Mouse (Mus musculus) hindbrain, embryonic 16.5 days (tissue): Measurements from ENCODE around the gene Eef1akmt2. TPM values are rescaled to one million over a fixed set of nuclear protein-coding genes. Genes with fewer than 3 reads are reported as not detected.
A peak's percentile ranks its signal among the peaks of the same experiment; 100 is the strongest.

ENCODE experiments used
- ATAC-seq: fragments of 200-750 bp; cut with Nextera tagmentation; 2 replicates; pipeline ENCODE4 v1.8.0; 2017; ENCODE audit warnings: moderate TSS enrichment, moderate library complexity
- H3K27ac ChIP-seq: fragments of 300-500 bp; sonication (generic); 2 replicates; pipeline ENCODE4 v1.5.1; 2014; ENCODE audit warnings: low read depth, mild to moderate bottlenecking, control low read depth, low read length, moderate library complexity
- H3K27me3 ChIP-seq: fragments of 300-500 bp; sonication (generic); replicated peaks from 2 replicates; pipeline ENCODE4 v1.6.1; 2014; ENCODE audit warnings: low read length; ENCODE audit not compliant: control insufficient read depth, insufficient read depth
- H3K36me3 ChIP-seq: fragments of 300-500 bp; sonication (generic); 2 replicates; pipeline ENCODE4 v1.6.1; 2014; ENCODE audit warnings: mild to moderate bottlenecking, low read length, moderate library complexity, mixed read lengths; ENCODE audit not compliant: control insufficient read depth, insufficient read depth
- H3K4me1 ChIP-seq: fragments of 300-500 bp; sonication (generic); 2 replicates; pipeline ENCODE4 v1.6.1; 2014; ENCODE audit warnings: low read depth, low read length; ENCODE audit not compliant: control insufficient read depth, insufficient read depth
- H3K4me2 ChIP-seq: fragments of 300-500 bp; sonication (generic); 2 replicates; pipeline ENCODE4 v1.6.1; 2014; ENCODE audit warnings: mild to moderate bottlenecking, low read length, control low read depth, moderate library complexity
- H3K4me3 ChIP-seq: fragments of 300-500 bp; sonication (generic); 2 replicates; pipeline ENCODE4 v1.5.1; 2014; ENCODE audit warnings: mild to moderate bottlenecking, low read length, control low read depth, moderate library complexity
- H3K9ac ChIP-seq: fragments of 300-500 bp; sonication (generic); 2 replicates; pipeline ENCODE4 v1.6.1; 2014; ENCODE audit warnings: low read depth, mild to moderate bottlenecking, control low read depth, low read length, moderate library complexity
- H3K9me3 ChIP-seq: fragments of 300-500 bp; sonication (generic); 2 replicates; pipeline ENCODE4 v1.6.1; 2014; ENCODE audit warnings: mild to moderate bottlenecking, low read length, moderate library complexity; ENCODE audit not compliant: control insufficient read depth
- WGBS: fragments of 180-500 bp; shearing (Covaris S2); extraction: QIAGEN DNeasy Blood & Tissue Kit; methylation state at CpG from one replicate; pipeline ENCODE4 v1.1.7; 2014; 5-methylcytosine and 5-hydroxymethylcytosine counted together
- polyA plus RNA-seq: library from polyadenylated mRNA; unstranded; fragments of >200 nt; fragmentation: Nextera tagmentation; extraction: Ambion mirVana; gene quantifications from 2 replicates; pipeline ENCODE4 v1.2.1, GENCODE M21; 2015

Eef1akmt2 gene
- polyA plus RNA-seq, 1 experiment from 2014 or later, result 87.6 TPM

DNA sequence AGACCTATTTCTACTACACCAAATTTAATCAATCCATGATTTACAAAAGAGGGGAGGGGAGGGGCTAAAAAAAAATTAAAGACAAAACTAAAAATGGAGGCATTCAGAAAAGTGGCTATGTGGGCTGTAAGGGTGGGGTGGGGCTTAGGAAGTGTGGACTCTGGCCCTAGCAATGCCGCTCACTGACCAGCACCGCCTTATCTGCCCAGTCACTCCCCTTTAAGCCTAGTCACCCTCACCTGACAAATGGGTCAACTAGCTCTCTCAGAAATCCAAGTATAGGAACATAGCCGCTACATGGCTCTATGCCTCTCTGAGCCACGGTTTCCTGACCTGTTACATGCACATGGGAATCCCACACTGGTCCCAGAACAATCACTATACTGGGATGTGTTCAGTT lies 65.5 kb downstream of the Eef1akmt2 start:
- Histone ChIP-seq H3K4me3 (no peak overlapping the region), H3K4me1 (peaks cover 19% of the 10 kb centered on the region), H3K9ac (no peak overlapping the region), H3K27ac (no peak overlapping the region), H3K36me3 (no peaks in the 10 kb centered on the region), H3K27me3 (no peaks in the 10 kb centered on the region), H3K9me3 (no peaks in the 10 kb centered on the region), H3K4me2 (no peak overlapping the region)
- WGBS, result 97% methylated on average over 4 of the region's 4 CpGs
- no peak for ATAC-seq

DNA sequence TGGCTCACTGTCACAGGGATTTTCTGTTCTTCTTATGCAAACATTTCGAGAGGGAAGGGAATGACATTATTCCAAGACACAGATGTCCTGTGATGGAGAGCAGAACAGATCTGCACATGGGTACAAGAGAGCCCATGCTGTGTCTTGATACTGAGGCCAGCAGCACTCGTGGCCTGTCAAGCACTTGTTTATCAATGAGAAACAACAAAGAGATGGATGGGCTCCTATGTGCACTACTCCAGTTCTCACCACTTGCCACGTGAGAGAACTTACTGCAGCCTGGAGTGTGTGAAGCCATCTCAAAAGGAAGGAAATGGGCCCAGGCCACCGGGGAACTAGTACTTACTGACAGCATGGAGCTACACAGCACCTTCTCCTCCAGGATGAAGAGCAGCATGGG lies 66.0 kb downstream of the Eef1akmt2 start:
- Histone ChIP-seq H3K4me2 (no peak overlapping the region), H3K9ac (no peak overlapping the region), H3K4me3 (no peak overlapping the region), H3K27ac (no peak overlapping the region), H3K4me1 (peaks cover 23% of the 10 kb centered on the region), H3K27me3 (no peaks in the 10 kb centered on the region), H3K9me3 (no peaks in the 10 kb centered on the region), H3K36me3 (no peaks in the 10 kb centered on the region)
- no peak for ATAC-seq
- WGBS, result 32% methylated on average over 4 of the region's 4 CpGs

DNA sequence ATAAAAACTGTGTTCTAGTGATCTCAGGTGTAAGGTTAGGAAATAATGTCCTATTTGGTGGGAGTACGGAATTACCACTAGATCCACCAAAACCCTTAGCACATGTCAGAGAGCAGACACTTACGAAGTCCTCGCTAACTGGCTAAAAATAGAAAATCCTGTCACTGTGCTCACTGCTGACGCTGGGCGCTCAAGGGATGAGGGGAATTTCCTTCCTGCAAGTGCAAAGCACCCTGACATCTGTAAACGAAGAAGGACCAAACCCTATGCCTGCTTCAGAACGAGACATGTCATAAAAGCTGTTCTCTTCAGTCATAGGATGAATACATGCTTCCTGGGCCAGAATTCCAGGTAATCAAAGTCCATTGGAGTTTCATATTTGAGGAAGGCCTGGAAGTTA lies 66.5 kb downstream of the Eef1akmt2 start:
- Histone ChIP-seq H3K27ac (no peak overlapping the region), H3K36me3 (no peaks in the 10 kb centered on the region), H3K9me3 (no peaks in the 10 kb centered on the region), H3K4me1 (peaks cover 28% of the 10 kb centered on the region), H3K4me2 (no peak overlapping the region), H3K9ac (no peak overlapping the region), H3K27me3 (no peaks in the 10 kb centered on the region), H3K4me3 (no peak overlapping the region)
- 68% methylated on average over 7 of the region's 7 CpGs for WGBS
- ATAC-seq, result no peak

DNA sequence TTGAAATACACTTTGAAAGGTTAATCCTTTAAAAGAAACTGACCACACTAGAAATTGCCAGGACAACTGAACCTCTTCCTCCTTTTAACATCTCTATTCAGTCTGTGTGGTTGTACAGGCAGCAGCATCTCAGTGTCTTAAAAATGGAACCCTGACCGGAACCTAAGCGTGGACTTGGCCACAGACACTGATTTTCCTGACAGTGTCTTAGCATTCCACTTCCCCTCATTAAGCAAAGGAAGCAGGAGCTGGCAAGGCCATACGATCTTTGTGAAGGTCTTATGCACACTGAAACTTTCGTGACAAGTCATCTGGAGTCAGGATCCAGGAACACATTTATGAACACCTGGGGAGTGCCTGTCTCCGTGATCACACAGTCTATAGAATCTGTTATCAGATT lies 68.4 kb downstream of the Eef1akmt2 start:
- Histone ChIP-seq H3K4me2 (no peak overlapping the region), H3K27ac (no peak overlapping the region), H3K4me3 (no peak overlapping the region), H3K9me3 (no peaks in the 10 kb centered on the region), H3K36me3 (no peaks in the 10 kb centered on the region), H3K27me3 (no peaks in the 10 kb centered on the region), H3K9ac (no peak overlapping the region), H3K4me1 (peaks cover 39% of the 10 kb centered on the region)
- no peak for ATAC-seq
- WGBS, result 75% methylated on average over 5 of the region's 5 CpGs

DNA sequence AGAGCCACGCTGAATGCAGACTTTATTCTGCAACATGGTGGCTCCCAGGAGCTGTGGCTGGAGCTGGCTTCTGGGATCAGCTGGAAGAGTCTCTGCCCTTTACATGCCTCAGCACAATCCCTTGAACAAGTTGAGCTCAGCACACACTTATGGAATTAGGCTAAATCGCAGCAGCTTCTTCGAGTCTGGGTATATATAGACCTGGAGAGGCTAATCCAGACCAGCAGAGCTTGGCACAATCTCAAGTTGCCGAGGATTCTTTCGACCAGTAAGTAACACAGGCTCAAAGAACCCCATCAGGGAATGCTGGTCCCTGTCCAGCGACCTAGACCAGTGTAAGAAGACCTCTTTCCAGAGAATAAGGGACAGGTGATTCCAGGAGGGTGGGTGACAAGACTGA lies 70.6 kb downstream of the Eef1akmt2 start:
- WGBS, result 44% methylated on average over 6 of the region's 6 CpGs

DNA sequence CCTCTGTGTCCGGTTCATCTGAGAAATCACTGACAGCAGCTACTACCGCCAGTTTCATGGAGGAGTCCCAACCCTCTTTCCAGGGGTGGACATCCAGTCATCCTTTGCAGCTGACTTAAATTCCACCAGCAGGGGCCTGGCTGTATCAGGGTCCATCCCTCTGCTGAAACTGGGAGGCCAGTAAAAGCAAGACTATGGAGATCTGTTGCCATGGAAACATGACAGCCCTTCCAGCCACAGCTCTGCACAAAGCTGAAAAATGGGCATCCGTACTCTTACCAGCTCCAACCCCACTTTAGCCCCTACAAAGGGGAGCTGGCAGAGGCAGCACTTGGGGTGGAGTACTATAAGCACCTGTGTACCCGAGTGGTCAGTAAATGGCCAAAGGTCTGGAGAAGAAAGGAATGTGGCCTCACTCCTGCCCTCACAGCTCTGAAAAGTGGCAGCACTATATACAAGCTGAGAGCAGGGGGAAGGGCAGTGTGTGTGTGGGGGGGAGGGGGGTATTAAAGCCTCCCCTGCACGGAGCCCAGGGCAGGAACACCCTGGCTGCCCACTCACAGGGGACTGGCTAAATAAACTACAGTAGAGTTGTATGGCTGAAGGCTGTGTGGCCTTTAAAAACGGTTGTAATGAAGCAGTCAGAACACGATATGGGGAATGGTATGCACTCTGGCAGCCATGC lies 71.2 kb downstream of the Eef1akmt2 start:
- ATAC-seq, result peak; percentile 79
- H3K27ac ChIP-seq, result peak overlapping the region; percentile 73
- H3K4me3 ChIP-seq, result no peak overlapping the region
- WGBS, result 21% methylated on average over 7 of the region's 7 CpGs
- H3K36me3 ChIP-seq, result no peaks in the 10 kb centered on the region
- peak overlapping the region; percentile 8; the same call in 1 of the 2 replicates for H3K9ac ChIP-seq
- peak overlapping the region; percentile 9; the same call in 1 of the 2 replicates for H3K4me2 ChIP-seq
- peaks cover 33% of the 10 kb centered on the region for H3K4me1 ChIP-seq
- no peaks in the 10 kb centered on the region for H3K9me3 ChIP-seq
- H3K27me3 ChIP-seq, result no peaks in the 10 kb centered on the region

More for the DNA sequence above, 70.6 kb downstream of the Eef1akmt2 start:
- Histone ChIP-seq H3K4me1 (peaks cover 38% of the 10 kb centered on the region), H3K4me3 (no peak overlapping the region), H3K27ac (peak overlapping the region; percentile 73), H3K9me3 (no peaks in the 10 kb centered on the region), H3K9ac (no peak overlapping the region), H3K4me2 (no peak overlapping the region), H3K36me3 (no peaks in the 10 kb centered on the region), H3K27me3 (no peaks in the 10 kb centered on the region)
- peak; percentile 19; the same call in 1 of the 2 replicates for ATAC-seq

DNA sequence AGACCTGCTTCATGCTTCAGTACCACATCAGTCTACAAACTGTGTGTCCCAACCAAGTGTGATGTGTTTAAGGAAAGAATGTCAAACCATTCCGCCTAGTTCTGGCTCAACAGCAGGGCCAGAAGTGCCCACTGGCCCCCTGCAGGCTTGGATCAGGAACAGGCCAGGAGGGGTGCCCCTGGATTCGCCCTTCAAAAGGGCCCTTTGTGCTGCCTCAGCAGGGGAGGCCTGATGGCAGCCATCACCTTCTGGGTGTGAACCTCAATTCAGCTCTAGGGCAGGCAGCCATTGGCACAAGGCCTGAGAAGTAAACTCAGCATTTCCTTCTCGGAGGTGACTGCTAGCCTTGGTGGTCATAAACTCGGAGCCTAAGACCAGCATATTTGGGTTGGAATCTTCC lies 71.9 kb downstream of the Eef1akmt2 start:
- no peaks in the 10 kb centered on the region for H3K27me3 ChIP-seq
- peak; percentile 57 for ATAC-seq

DNA sequence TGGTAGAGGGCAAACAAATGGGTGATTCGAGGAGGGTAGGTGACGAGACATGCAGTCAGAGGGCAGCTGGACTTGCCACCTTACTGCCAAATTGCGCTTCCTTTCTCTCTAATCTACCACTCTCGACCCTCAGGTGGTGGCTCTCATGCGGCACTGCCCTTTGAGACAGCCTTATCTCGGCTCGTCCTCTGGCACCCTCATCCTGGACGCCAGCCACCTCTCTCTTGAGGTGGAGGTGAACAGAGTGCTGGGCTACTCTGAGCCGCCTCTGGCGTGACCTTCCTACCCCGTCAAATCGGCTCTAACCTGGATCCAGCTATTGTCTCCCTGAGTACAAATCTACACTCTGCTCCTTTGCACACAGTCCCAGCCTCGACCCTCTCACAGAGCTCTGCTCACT lies 73.8 kb downstream of the Eef1akmt2 start:
- WGBS, result 92% methylated on average over 13 of the region's 13 CpGs
- Histone ChIP-seq H3K4me2 (no peak overlapping the region), H3K4me3 (no peak overlapping the region)

More for the DNA sequence above, 71.9 kb downstream of the Eef1akmt2 start:
- Histone ChIP-seq H3K4me3 (no peak overlapping the region), H3K4me1 (peaks cover 27% of the 10 kb centered on the region), H3K4me2 (no peak overlapping the region), H3K36me3 (no peaks in the 10 kb centered on the region), H3K27ac (peak overlapping the region; percentile 73), H3K9ac (no peak overlapping the region; the same call in 1 of the 2 replicates), H3K9me3 (no peaks in the 10 kb centered on the region)
- 32% methylated on average over 4 of the region's 4 CpGs for WGBS

DNA sequence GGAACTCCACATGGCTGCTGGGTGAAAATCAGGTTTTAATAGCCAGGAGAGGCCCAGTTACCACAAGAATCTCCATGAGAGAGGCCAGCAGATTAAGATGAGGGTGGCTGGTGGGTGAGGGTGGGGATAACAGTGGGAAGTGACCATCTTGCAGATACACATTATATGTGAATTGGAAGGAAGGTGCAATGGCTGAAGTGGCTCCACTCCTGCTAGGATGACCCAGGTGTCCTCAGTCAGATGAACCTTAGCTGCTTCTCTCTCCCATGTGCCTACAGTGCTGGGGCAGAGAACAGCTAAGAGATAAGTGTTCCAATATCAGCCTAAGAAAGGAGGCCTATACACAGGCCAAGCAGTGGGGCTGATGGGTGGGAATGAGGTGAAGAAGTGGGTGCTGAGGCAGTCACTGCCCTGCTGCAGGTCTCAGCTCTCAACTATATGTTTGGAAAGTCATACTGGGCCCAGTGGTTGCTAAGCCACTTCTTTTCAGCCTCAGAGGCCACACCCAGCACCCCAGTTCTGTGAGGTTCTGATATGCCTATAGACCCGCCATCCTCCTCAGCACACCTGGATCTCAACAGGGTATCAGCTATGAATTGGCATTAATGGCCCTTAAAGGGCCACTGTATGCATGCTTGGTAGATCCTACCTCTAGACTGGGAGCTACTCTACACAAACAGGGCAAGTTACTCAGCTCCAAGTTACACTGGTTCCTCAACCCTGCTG lies 74.6 kb downstream of the Eef1akmt2 start:
- Histone ChIP-seq H3K27me3 (no peaks in the 10 kb centered on the region), H3K4me1 (peaks cover 23% of the 10 kb centered on the region), H3K9me3 (no peaks in the 10 kb centered on the region), H3K4me2 (no peak overlapping the region), H3K36me3 (no peaks in the 10 kb centered on the region), H3K9ac (no peak overlapping the region), H3K27ac (no peak overlapping the region), H3K4me3 (no peak overlapping the region)
- WGBS, result 78% methylated on average over 1 of the region's 1 CpGs
- no peak for ATAC-seq

More for the DNA sequence above, 73.8 kb downstream of the Eef1akmt2 start:
- ATAC-seq, result no peak
- Histone ChIP-seq H3K4me1 (peaks cover 23% of the 10 kb centered on the region), H3K9ac (no peak overlapping the region), H3K27ac (no peak overlapping the region), H3K9me3 (no peaks in the 10 kb centered on the region), H3K27me3 (no peaks in the 10 kb centered on the region), H3K36me3 (no peaks in the 10 kb centered on the region)
